Comparison of ENCODE assay signal across 15 mouse cellular contexts in the genomic region with DNA sequence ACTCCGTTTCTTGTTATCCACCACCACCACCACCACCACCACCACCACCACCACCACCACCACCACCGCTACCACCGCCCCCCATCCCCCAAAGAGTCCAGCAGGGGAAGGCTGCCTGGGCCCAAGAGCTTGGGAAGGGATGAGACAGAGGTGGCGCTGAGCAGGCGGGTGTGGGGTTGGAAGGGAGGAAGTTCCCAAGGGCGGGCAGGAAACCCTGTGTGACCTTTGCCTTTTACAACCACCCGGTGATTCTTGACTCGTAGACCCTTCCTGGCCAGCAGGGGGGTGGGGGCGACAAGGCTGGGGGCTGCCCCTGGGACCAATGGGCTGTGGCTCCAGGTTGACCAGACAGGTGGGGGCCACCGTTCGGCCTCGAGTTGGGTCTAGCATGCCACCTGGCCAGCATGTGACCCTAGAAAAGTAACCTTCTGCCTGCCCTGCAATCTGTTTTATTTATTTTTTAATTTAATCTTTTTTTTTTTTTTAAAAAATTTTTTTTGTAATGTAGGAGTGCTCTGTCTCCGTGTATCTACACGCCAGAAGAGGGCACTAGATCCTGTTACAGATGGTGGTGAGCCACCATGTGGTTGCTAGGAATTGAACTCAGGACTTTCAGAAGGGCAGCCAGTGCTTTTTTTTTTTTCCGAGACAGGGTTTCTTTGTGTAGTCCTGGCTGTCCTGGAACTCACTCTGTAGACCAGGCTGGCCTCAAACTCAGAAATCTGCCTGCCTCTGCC. TPM values are rescaled to one million over a fixed set of nuclear protein-coding genes. Genes with fewer than 3 reads are reported as not detected.
DNase-seq lines count a peak whose midpoint lies in the region; TF ChIP-seq lines count a peak whose summit lies in the region.
"Had no signal": no experiment of that assay in that cellular context is flagged by ENCODE, and none has a peak within 500 bp of the region (broad histone marks: within the 10 kb centered on the region; RNA-seq: fewer than 3 reads in every experiment).

No protein-coding gene starts in this region.

- H3K4me3 ChIP-seq in kidney, adult 2 months (ENCODE audit: insufficient read depth, low read depth, low read length) = no peak overlapping the region
- H3K4me3 ChIP-seq in CH12.LX (replicated peaks in 1 of 3; ENCODE audit: low read depth in 2 of 3, low read length in 2 of 3, poor library complexity in 1 of 3) = no peak overlapping the region
- H3K4me3 ChIP-seq: embryonic facial prominence, embryonic 13.5 days; forebrain, embryonic 12.5 days; hindbrain, embryonic 12.5 days; intestine, embryonic 15.5 days; limb, embryonic 15.5 days had no signal

- peak; percentile 69 for DNase-seq in kidney, adult 2 months
- DNase-seq in kidney, adult 8-10 months = no peak
- peak; percentile 59 for DNase-seq in 416B (ENCODE audit: low read depth)
- no peak for DNase-seq in CH12.LX (ENCODE audit: extremely low read depth)
- peak; percentile 67 to 68 for DNase-seq in kidney, postnatal 36 days
- DNase-seq in cerebellum, postnatal 14 days = no peak
- DNase-seq in gastrocnemius, postnatal 10 days = no peak
- DNase-seq: cerebellum, postnatal 36 days had no signal

- H3K4me1 ChIP-seq in kidney, adult 2 months (ENCODE audit: control insufficient read depth, insufficient read depth, low read length) = no peaks in the 10 kb centered on the region
- H3K4me1 ChIP-seq in CH12.LX (ENCODE audit: control insufficient read depth in 1 of 2, insufficient read depth in 2 of 2) = peaks cover 0 to 5% of the 10 kb centered on the region in 2 experiments; a peak in 1 of 4 replicates

- no peaks in the 10 kb centered on the region for H3K9me3 ChIP-seq in CH12.LX (replicated peaks; ENCODE audit: low read length)
- H3K9me3 ChIP-seq: embryonic facial prominence, embryonic 13.5 days; forebrain, embryonic 12.5 days; hindbrain, embryonic 12.5 days; intestine, embryonic 15.5 days; limb, embryonic 15.5 days had no signal

- H3K79me2 ChIP-seq in CH12.LX (replicated peaks; ENCODE audit: control insufficient read depth, extremely low read depth, insufficient read depth, poor library complexity, severe bottlenecking) = no peaks in the 10 kb centered on the region

- H3K36me3 ChIP-seq in kidney, adult 2 months (ENCODE audit: control insufficient read depth, insufficient read depth, low read length) = no peaks in the 10 kb centered on the region
- H3K36me3 ChIP-seq in CH12.LX (replicated peaks in 1 of 2; ENCODE audit: control insufficient read depth in 1 of 2, insufficient read depth in 1 of 2, low read length in 1 of 2) = no peaks in the 10 kb centered on the region
- H3K36me3 ChIP-seq: embryonic facial prominence, embryonic 13.5 days; forebrain, embryonic 12.5 days; hindbrain, embryonic 12.5 days; intestine, embryonic 15.5 days; limb, embryonic 15.5 days had no signal

- TF ChIP-seq POLR2A in kidney, adult 2 months (IDR thresholded peaks at IDR 0.05; ENCODE audit: low read depth, low read length) = no peak
- TF ChIP-seq POLR2A in CH12.LX (IDR thresholded peaks at IDR 0.05; ENCODE audit: low read depth, low read length) = no peak

- 53% methylated on average over 15 of the region's 15 CpGs for WGBS in kidney, adult 2 months

- in situ Hi-C loops in CH12.LX (cut with MboI; ENCODE audit: low pct_ligation_motif_present, low pct_unique_long_range_greater_than_20kb, low sequenced_read_pairs) = no loop called here

- 0 out of 2 replicates have a peak, but pooled peaks have one; percentile 6 for TF ChIP-seq CTCF in kidney, adult 2 months (conservative IDR thresholded peaks at IDR 0.05; ENCODE audit: insufficient read depth, insufficient read length, low read depth, low read length)
- peak in 1 of 2 experiments; percentile 65; a peak in 2 of 4 replicates for TF ChIP-seq CTCF in CH12.LX (conservative IDR thresholded peaks at IDR 0.05 in 1 of 2, IDR thresholded peaks at IDR 0.05 in 1 of 2; ENCODE audit: low read depth in 2 of 2, low read length in 2 of 2)

- no peak overlapping the region for H3K4me2 ChIP-seq in CH12.LX (ENCODE audit: insufficient read depth, low read depth, poor library complexity, severe bottlenecking)
- H3K4me2 ChIP-seq: embryonic facial prominence, embryonic 13.5 days; forebrain, embryonic 12.5 days; hindbrain, embryonic 12.5 days; intestine, embryonic 15.5 days; limb, embryonic 15.5 days had no signal

- dilution Hi-C loops in CH12.LX (cut with MboI; ENCODE audit: extremely low pct_ligation_motif_present, extremely low pct_unique_long_range_greater_than_20kb, low sequenced_read_pairs) = no loop called here

- H3K9ac ChIP-seq in CH12.LX (ENCODE audit: insufficient read depth, low read depth) = no peak overlapping the region
- H3K9ac ChIP-seq: embryonic facial prominence, embryonic 13.5 days; forebrain, embryonic 12.5 days; hindbrain, embryonic 12.5 days; intestine, embryonic 15.5 days; limb, embryonic 15.5 days had no signal

- TF ChIP-seq EP300 in CH12.LX (IDR thresholded peaks at IDR 0.05; ENCODE audit: low read length) = no peak

- peak; percentile 6; the same call in 1 of the 2 replicates for TF ChIP-seq RAD21 in CH12.LX (IDR thresholded peaks at IDR 0.05; ENCODE audit: low read depth, low read length)

- no peaks in the 10 kb centered on the region for H3K27me3 ChIP-seq in kidney, adult 2 months (replicated peaks; ENCODE audit: control insufficient read depth, insufficient read depth, low read length)
- peaks cover 34% of the 10 kb centered on the region for H3K27me3 ChIP-seq in CH12.LX (replicated peaks)

- peak overlapping the region; percentile 57; the same call in 1 of the 2 replicates for H3K27ac ChIP-seq in kidney, adult 2 months (ENCODE audit: insufficient read depth, low read depth, low read length)
- H3K27ac ChIP-seq in CH12.LX (ENCODE audit: insufficient read depth, low read depth) = no peak overlapping the region
- H3K27ac ChIP-seq: embryonic facial prominence, embryonic 13.5 days; forebrain, embryonic 12.5 days; hindbrain, embryonic 12.5 days; intestine, embryonic 15.5 days; limb, embryonic 15.5 days had no signal

TF ChIP-seq in CH12.LX, 34 proteins besides CTCF, POLR2A, EP300 and RAD21:
- TF ChIP-seq ZMIZ1 (IDR thresholded peaks at IDR 0.05; ENCODE audit: low read depth, low read length) (no peak), RCOR1 (conservative IDR thresholded peaks at IDR 0.05; ENCODE audit: low read depth, low read length) (no peak), ZNF384 (IDR thresholded peaks at IDR 0.05; ENCODE audit: low read depth, low read length) (peak; percentile 77), MYC (IDR thresholded peaks at IDR 0.05; ENCODE audit: low read depth, low read length) (0 out of 2 replicates have a peak, but pooled peaks have one; percentile 47), CHD1 (IDR thresholded peaks at IDR 0.05; ENCODE audit: low read depth, low read length) (no peak), SMC3 (IDR thresholded peaks at IDR 0.05; ENCODE audit: low read depth, low read length) (peak; percentile 22)
TF ChIP-seq in CH12.LX: peak in this region for 3.

RNA-seq across cellular contexts. Expression of a gene that starts 1.6 kb away (rescaled TPM):
- 502 and 542 TPM in 2 replicates for polyA plus RNA-seq in kidney, adult 2 months (2012; rRNA removed)
- total RNA-seq in CH12.LX (2012; rRNA removed) = 0.04 TPM in 1 of 2 replicates, not detected in the other
- total RNA-seq in CH12.LX (2014; rRNA removed) = not detected in 2 replicates
- polyA plus RNA-seq in CH12.LX (2012; ENCODE audit: insufficient read length, low read depth) = 0.27 and 0.37 TPM in 2 replicates
- total RNA-seq in gastrocnemius, postnatal 10 days (2021) = 10 to 100 TPM; 10.7 to 14.2 TPM

RNA-seq across cellular contexts. Expression of a gene that starts 12.3 kb away (rescaled TPM):
- 0.09 TPM in 1 of 2 replicates, not detected in the other for polyA plus RNA-seq in kidney, adult 2 months (2012; rRNA removed)
- total RNA-seq in CH12.LX (2012; rRNA removed) (not detected in 2 replicates), CH12.LX (2014; rRNA removed) (not detected in 2 replicates)
- not detected in 2 replicates for polyA plus RNA-seq in CH12.LX (2012; ENCODE audit: insufficient read length, low read depth)
- total RNA-seq in gastrocnemius, postnatal 10 days (2021) = 1 to 10 TPM in 1 of 2 experiments, under 1 TPM in 1; 0.21 to 2.5 TPM
- total RNA-seq: adrenal gland, adult 18-20 months had no signal
- polyA plus RNA-seq: neural tube, embryonic 14.5 days had no signal

RNA-seq across cellular contexts. Expression of a gene that starts 24.1 kb away (rescaled TPM):
- polyA plus RNA-seq in kidney, adult 2 months (2012; rRNA removed) = 167 and 184 TPM in 2 replicates
- total RNA-seq in CH12.LX (2012; rRNA removed) (404 and 424 TPM in 2 replicates), CH12.LX (2014; rRNA removed) (304 and 321 TPM in 2 replicates)
- 214 and 243 TPM in 2 replicates for polyA plus RNA-seq in CH12.LX (2012; ENCODE audit: insufficient read length, low read depth)
- total RNA-seq in gastrocnemius, postnatal 10 days (2021) = 10 to 100 TPM; 10.0 to 12.0 TPM

RNA-seq across cellular contexts. Expression of a gene that starts 25.3 kb away (rescaled TPM):
- 20.2 and 25.0 TPM in 2 replicates for polyA plus RNA-seq in kidney, adult 2 months (2012; rRNA removed)
- total RNA-seq in CH12.LX (2012; rRNA removed) (26.7 and 29.0 TPM in 2 replicates), CH12.LX (2014; rRNA removed) (19.5 and 20.7 TPM in 2 replicates)
- 17.4 and 21.6 TPM in 2 replicates for polyA plus RNA-seq in CH12.LX (2012; ENCODE audit: insufficient read length, low read depth)
- 10 to 100 TPM in 1 of 2 experiments, 1 to 10 TPM in 1; 8.8 to 12.4 TPM for total RNA-seq in gastrocnemius, postnatal 10 days (2021)

RNA-seq across cellular contexts. Expression of a gene that starts 27.4 kb away (rescaled TPM):
- 12.6 and 15.2 TPM in 2 replicates for polyA plus RNA-seq in kidney, adult 2 months (2012; rRNA removed)
- total RNA-seq in CH12.LX (2012; rRNA removed) (5.5 and 6.7 TPM in 2 replicates), CH12.LX (2014; rRNA removed) (1.8 and 1.9 TPM in 2 replicates)
- 1.8 and 2.1 TPM in 2 replicates for polyA plus RNA-seq in CH12.LX (2012; ENCODE audit: insufficient read length, low read depth)
- 10 to 100 TPM; 16.6 to 20.1 TPM for total RNA-seq in gastrocnemius, postnatal 10 days (2021)

Comparison
In these comparisons a context has a peak if more than half of its experiments do, and no peak if none do; other contexts are left out.
1. DNase-seq: peak in kidney, adult 2 months (single experiment), 416B (single experiment) and kidney, postnatal 36 days (2 of 2); none in kidney, adult 8-10 months (0 of 2), CH12.LX (single experiment), cerebellum, postnatal 14 days (0 of 2) and gastrocnemius, postnatal 10 days (single experiment).
2. RNA of a gene that starts 1.6 kb away (total RNA-seq): 10.7 to 14.2 TPM in gastrocnemius, postnatal 10 days; 0.04 TPM in CH12.LX; every median in the first group is over 10 times any median in the second.
3. RNA of a gene that starts 24.1 kb away (total RNA-seq): 304 to 424 TPM in CH12.LX; 10.0 to 12.0 TPM in gastrocnemius, postnatal 10 days; every median in the first group is over 10 times any median in the second.